Mouse (Mus musculus) olfactory bulb, adult 2 months (tissue): ENCODE measurements around the gene Vpreb3. TPM values are rescaled to one million over a fixed set of nuclear protein-coding genes. Genes with fewer than 3 reads are reported as not detected.

Experiments used
- H3K27ac ChIP-seq: fragments of 200-500 bp; 2 replicates; pipeline ENCODE4 v1.5.1; 2012; ENCODE audit warnings: low read depth, low read length; ENCODE audit not compliant: insufficient read depth
- H3K4me1 ChIP-seq: fragments of 200-500 bp; 2 replicates; pipeline ENCODE4 v1.6.1; 2012; ENCODE audit warnings: low read length; ENCODE audit not compliant: control insufficient read depth, insufficient read depth
- H3K4me3 ChIP-seq: fragments of 200-500 bp; 2 replicates; pipeline ENCODE4 v1.5.1; 2012; ENCODE audit warnings: mild to moderate bottlenecking, low read depth, low read length, moderate library complexity; ENCODE audit not compliant: insufficient read depth
- CTCF ChIP-seq: fragments of 200-500 bp; IDR thresholded peaks from 2 replicates; pipeline ENCODE4 v1.5.1; 2012; ENCODE audit warnings: low read depth, mild to moderate bottlenecking, low read length, moderate library complexity; ENCODE audit not compliant: insufficient read depth
- POLR2A ChIP-seq: fragments of 200-500 bp; IDR thresholded peaks from 2 replicates; pipeline ENCODE4 v1.6.1; 2012; ENCODE audit warnings: mild to moderate bottlenecking, low read depth, low read length, moderate library complexity; ENCODE audit not compliant: insufficient read depth
- WGBS: fragments of 180-500 bp; shearing (Covaris S2); methylation state at CpG from one replicate; pipeline ENCODE4 v1.1.7; 2018; 5-methylcytosine and 5-hydroxymethylcytosine counted together
- polyA plus RNA-seq: library from polyadenylated mRNA; stranded (reverse); fragments of >200 nt; gene quantifications from 2 replicates; pipeline ENCODE4 v1.2.4, GENCODE M21; 2012; ENCODE audit warnings: low replicate concordance; ENCODE audit not compliant: missing spikeins, insufficient read depth, insufficient read length

The Vpreb3 gene
- polyA plus RNA-seq, 1 experiment, result not detected

GRCm38 (mm10) chr10:75924324-75924723, 18.5 kb upstream of the Vpreb3 start:
- Histone ChIP-seq H3K4me3 (no peak overlapping the region), H3K4me1 (peaks cover 9% of the 10 kb centered on the region; the same call in 1 of the 2 replicates), H3K27ac (no peak overlapping the region)
- whole genome bisulfite sequencing, result 67% methylated on average over 2 of the region's 2 CpGs
- no peak for TF ChIP-seq POLR2A
- TF ChIP-seq CTCF, result no peak

- Histone ChIP-seq H3K4me3 (no peak overlapping the region), H3K27ac (no peak overlapping the region), H3K4me1 (peaks cover 8% of the 10 kb centered on the region)
- no peak for TF ChIP-seq CTCF
- no peak for TF ChIP-seq POLR2A
- 82% methylated on average over 13 of the region's 13 CpGs for WGBS
Observed at GRCm38 (mm10) chr10:75926396-75926795, 16.5 kb upstream of the Vpreb3 start.

GRCm38 (mm10) chr10:75930304-75930703, 12.6 kb upstream of the Vpreb3 start:
- Histone ChIP-seq H3K4me1 (peaks cover 21% of the 10 kb centered on the region), H3K27ac (no peak overlapping the region), H3K4me3 (no peak overlapping the region)
- 22% methylated on average over 6 of the region's 6 CpGs for WGBS
- TF ChIP-seq POLR2A (no peak), CTCF (no peak)

GRCm38 (mm10) chr10:75931311-75931710, 11.5 kb upstream of the Vpreb3 start:
- Histone ChIP-seq H3K27ac (no peak overlapping the region), H3K4me3 (no peak overlapping the region)

GRCm38 (mm10) chr10:75932081-75932678, 10.7 kb upstream of the Vpreb3 start:
- H3K27ac ChIP-seq, result no peak overlapping the region
- WGBS, result 2% methylated on average over 41 of the region's 44 CpGs
- TF ChIP-seq CTCF (peak; percentile 12; the same call in 1 of the 2 replicates), POLR2A (no peak)

More at GRCm38 (mm10) chr10:75931311-75931710, 11.5 kb upstream of the Vpreb3 start:
- H3K4me1 ChIP-seq, result peaks cover 21% of the 10 kb centered on the region
- WGBS, result 45% methylated on average over 7 of the region's 7 CpGs
- no peak for TF ChIP-seq POLR2A
- no peak for TF ChIP-seq CTCF

GRCm38 (mm10) chr10:75932891-75933290, 10.0 kb upstream of the Vpreb3 start, which contains the start of gene Chchd10:
Chchd10 (plus strand) TSS chr10:75933130.
- H3K27ac ChIP-seq, result no peak within 1 kb of the TSS
- 73% methylated on average over 6 of the region's 6 CpGs for WGBS

More at GRCm38 (mm10) chr10:75932081-75932678, 10.7 kb upstream of the Vpreb3 start:
- peaks cover 27% of the 10 kb centered on the region for H3K4me1 ChIP-seq
- peak overlapping the region; percentile 48 for H3K4me3 ChIP-seq

GRCm38 (mm10) chr10:75934991-75935390, 7.9 kb upstream of the Vpreb3 start:
- WGBS, result 81% methylated on average over 1 of the region's 1 CpGs
- TF ChIP-seq POLR2A (no peak), CTCF (no peak)
- H3K27ac ChIP-seq, result peak overlapping the region; percentile 99; the same call in 1 of the 2 replicates
- peaks cover 35% of the 10 kb centered on the region for H3K4me1 ChIP-seq
- peak overlapping the region; percentile 96; the same call in 1 of the 2 replicates for H3K4me3 ChIP-seq

More at GRCm38 (mm10) chr10:75932891-75933290, 10.0 kb upstream of the Vpreb3 start, which contains the start of gene Chchd10:
- peaks cover 30% of the 10 kb centered on the region for H3K4me1 ChIP-seq
- TF ChIP-seq CTCF (no peak), POLR2A (no peak)
- H3K4me3 ChIP-seq, result peak within 1 kb of the TSS; percentile 48

GRCm38 (mm10) chr10:75935680-75936541, 6.9 kb upstream of the Vpreb3 start, which contains the start of gene Mmp11:
Mmp11 (minus strand) TSS chr10:75936496.
- TF ChIP-seq POLR2A, result peak; percentile 96
- TF ChIP-seq CTCF, result peak; percentile 5; the same call in 1 of the 2 replicates
- Histone ChIP-seq H3K4me3 (peak within 1 kb of the TSS; percentile 96), H3K4me1 (peaks cover 39% of the 10 kb centered on the region), H3K27ac (peak within 1 kb of the TSS; percentile 99)
- WGBS, result 3% methylated on average over 51 of the region's 51 CpGs
